Mouse (Mus musculus): ENCODE results near the gene Ssb.

DNA sequence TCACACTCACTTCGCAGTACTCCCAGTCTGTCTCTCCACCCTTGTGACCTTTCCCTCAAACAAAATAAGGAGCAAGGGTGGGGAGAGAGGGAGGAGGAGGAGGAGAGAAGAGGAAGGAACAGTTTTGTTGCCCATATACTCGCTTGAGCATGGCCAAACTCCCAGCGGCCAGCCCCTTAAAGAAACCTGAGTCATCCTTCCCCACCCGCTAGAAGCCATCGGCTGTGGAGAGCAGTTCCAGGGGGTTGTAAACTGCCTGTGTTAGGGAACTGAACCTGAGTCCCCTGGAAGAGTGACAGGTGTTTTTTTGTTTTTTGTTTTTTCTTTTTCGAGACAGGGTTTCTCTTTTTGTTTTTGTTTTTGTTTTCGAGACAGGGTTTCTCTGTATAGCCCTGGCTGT lies 29.5 kb downstream of the Ssb start:
- TF ChIP-seq EP300 (optimal IDR thresholded peaks at IDR 0.05): no peak
- TF ChIP-seq CTCF (IDR thresholded peaks at IDR 0.05; ENCODE audit: low read depth): no peak
